ENCODE assay signal across 8 mouse cellular contexts in the genomic region with DNA sequence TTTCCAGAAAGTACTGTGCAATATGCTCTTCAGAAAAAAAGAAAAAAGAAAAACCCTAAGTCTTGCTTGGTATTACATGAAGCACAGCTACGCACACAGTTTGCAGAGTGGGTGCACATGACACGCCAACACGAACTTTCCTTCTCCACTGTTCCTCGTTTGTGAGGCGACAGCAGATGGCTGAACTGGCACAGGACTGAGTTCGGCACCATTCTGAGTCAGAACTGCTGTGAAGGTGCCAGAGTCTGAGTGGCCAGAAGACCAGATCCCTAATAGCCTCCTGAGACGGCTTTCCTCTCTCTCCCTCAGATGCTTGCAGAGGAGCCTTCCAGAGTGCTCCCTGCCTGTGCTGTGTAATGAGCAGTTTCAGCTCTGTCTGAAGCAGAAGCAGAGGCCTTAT.
DNase-seq lines count a peak whose midpoint lies in the region.

No protein-coding gene starts in this region.

- DNase-seq in lung, postnatal 10 days = peak; percentile 14
- no peak for DNase-seq in lung, postnatal 25 days (ENCODE audit: low spot score)
- peak; percentile 59 to 76 for DNase-seq in frontal cortex, postnatal 14 days (ENCODE audit: low spot score in 2 of 2)
- peak; percentile 78 to 82 for DNase-seq in layer of hippocampus, postnatal 36 days
- DNase-seq in skeletal muscle tissue, adult 2 months (ENCODE audit: low read depth, low spot score) = peak; percentile 37
- no peak for DNase-seq in retina, embryonic 14.5 days (ENCODE audit: low spot score)
- DNase-seq in ovary, adult 18-20 months (ENCODE audit: low spot score) = no peak
- DNase-seq in spleen, adult 18-20 months = no peak

Comparison
In these comparisons a context has a peak if more than half of its experiments do, and no peak if none do; other contexts are left out.
1. DNase-seq: peak in lung, postnatal 10 days (single experiment), frontal cortex, postnatal 14 days (2 of 2), layer of hippocampus, postnatal 36 days (2 of 2) and skeletal muscle tissue, adult 2 months (single experiment); none in lung, postnatal 25 days (single experiment), retina, embryonic 14.5 days (single experiment), ovary, adult 18-20 months (single experiment) and spleen, adult 18-20 months (0 of 2).